In the genomic region with DNA sequence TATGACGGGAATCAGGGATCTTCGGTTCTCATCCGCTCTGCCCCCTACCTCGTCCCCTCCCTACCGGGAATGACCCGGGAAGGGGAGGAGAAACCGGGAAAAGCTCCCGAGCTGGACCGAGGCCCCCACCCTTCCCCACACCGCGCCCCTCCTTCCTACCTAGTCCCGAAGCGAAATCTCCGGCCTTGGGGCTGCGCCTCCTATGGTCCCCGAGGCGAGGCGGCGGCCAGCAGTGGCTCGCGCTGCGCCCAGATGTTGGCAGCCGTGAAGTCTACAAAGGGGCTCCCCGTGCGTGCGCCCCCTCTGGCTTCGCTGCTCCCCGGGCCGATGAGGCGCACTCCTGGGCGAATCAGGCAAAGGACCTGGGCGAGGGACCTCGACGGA, we compare ENCODE assay signal across 8 mouse cellular contexts. TPM values are rescaled to one million over a fixed set of nuclear protein-coding genes. Genes with fewer than 3 reads are reported as not detected.
A peak's percentile ranks its signal among the peaks of the same experiment; 100 is the strongest.
DNase-seq lines count a peak whose midpoint lies in the region; ATAC-seq and TF ChIP-seq lines count a peak whose summit lies in the region.

No protein-coding gene starts in this region.

- H3K9me3 ChIP-seq in limb, embryonic 11.5 days (ENCODE audit: control insufficient read depth, low read length) = no peaks in the 10 kb centered on the region

- peak overlapping the region; percentile 82 for H3K27ac ChIP-seq in spleen, adult 2 months (ENCODE audit: insufficient read depth, low read length)
- H3K27ac ChIP-seq in limb, embryonic 11.5 days (replicated peaks; ENCODE audit: low read depth, low read length) = peak overlapping the region; percentile 94
- H3K27ac ChIP-seq in olfactory bulb, adult 2 months (ENCODE audit: insufficient read depth, low read depth, low read length) = no peak overlapping the region

- H3K4me2 ChIP-seq in limb, embryonic 11.5 days (ENCODE audit: low read depth, severe bottlenecking) = peak overlapping the region; percentile 100

- peaks cover 9% of the 10 kb centered on the region for H3K27me3 ChIP-seq in spleen, adult 2 months (ENCODE audit: control insufficient read depth, insufficient read depth, low read length)
- H3K27me3 ChIP-seq in limb, embryonic 11.5 days (ENCODE audit: control insufficient read depth, insufficient read depth, low read length) = peaks cover 10% of the 10 kb centered on the region

- peak; percentile 62 to 65 for DNase-seq in cerebellum, postnatal 14 days
- no peak for DNase-seq in cerebellum, adult 9-10 months
- DNase-seq in spleen, adult 2 months (ENCODE audit: low read depth in 1 of 2, low spot score in 2 of 2) = no peak
- no peak for DNase-seq in spleen, adult 12 weeks (ENCODE audit: low spot score)
- DNase-seq in limb, embryonic 11.5 days (ENCODE audit: low spot score) = no peak
- no peak for DNase-seq in layer of hippocampus, adult 11-12 months (ENCODE audit: low spot score)
- DNase-seq in ovary, postnatal 10 days (ENCODE audit: low spot score) = no peak

- H3K4me3 ChIP-seq in spleen, adult 2 months (ENCODE audit: extremely low read depth, insufficient read depth, insufficient read length) = peak overlapping the region; percentile 76
- peak overlapping the region; percentile 74 for H3K4me3 ChIP-seq in limb, embryonic 11.5 days (ENCODE audit: low read depth, low read length)
- peak overlapping the region; percentile 56 for H3K4me3 ChIP-seq in olfactory bulb, adult 2 months (ENCODE audit: insufficient read depth, low read depth, low read length)

- peak overlapping the region; percentile 87 for H3K9ac ChIP-seq in limb, embryonic 11.5 days (ENCODE audit: low read length)

- TF ChIP-seq CTCF in spleen, adult 2 months (IDR thresholded peaks at IDR 0.05; ENCODE audit: extremely low read depth, insufficient read depth, insufficient read length, insufficient replicate concordance) = no peak
- no peak for TF ChIP-seq CTCF in olfactory bulb, adult 2 months (IDR thresholded peaks at IDR 0.05; ENCODE audit: insufficient read depth, low read depth, low read length)

- H3K4me1 ChIP-seq in spleen, adult 2 months (ENCODE audit: control insufficient read depth, insufficient read depth, insufficient read length) = peaks cover 34% of the 10 kb centered on the region
- peaks cover 40% of the 10 kb centered on the region for H3K4me1 ChIP-seq in limb, embryonic 11.5 days (ENCODE audit: control insufficient read depth, insufficient read depth, low read length)
- peaks cover 45% of the 10 kb centered on the region for H3K4me1 ChIP-seq in olfactory bulb, adult 2 months (ENCODE audit: control insufficient read depth, insufficient read depth, low read length)

- H3K36me3 ChIP-seq in spleen, adult 2 months (ENCODE audit: control insufficient read depth, insufficient read depth, low read length) = peaks cover 11% of the 10 kb centered on the region
- H3K36me3 ChIP-seq in limb, embryonic 11.5 days (ENCODE audit: control insufficient read depth, insufficient read depth, low read length) = no peaks in the 10 kb centered on the region

- WGBS in spleen, adult 2 months = 0% methylated on average over 34 of the region's 34 CpGs
- WGBS in limb, embryonic 11.5 days = 0% methylated on average over 34 of the region's 34 CpGs
- 0% methylated on average over 34 of the region's 34 CpGs for WGBS in olfactory bulb, adult 2 months

- ATAC-seq in limb, embryonic 11.5 days (ENCODE audit: insufficient number of reproducible peaks, low FRiP score, low TSS enrichment, low read depth) = peak; percentile 45

- TF ChIP-seq POLR2A in spleen, adult 2 months (IDR thresholded peaks at IDR 0.05; ENCODE audit: low read depth, low read length) = no peak
- TF ChIP-seq POLR2A in olfactory bulb, adult 2 months (IDR thresholded peaks at IDR 0.05; ENCODE audit: insufficient read depth, low read depth, low read length) = no peak

RNA-seq across cellular contexts. Expression of gene Socs3, which starts 1.1 kb away (rescaled TPM):
- 22.0 and 31.0 TPM in 2 replicates for polyA plus RNA-seq in spleen, adult 2 months (2012; rRNA removed)
- polyA plus RNA-seq in limb, embryonic 11.5 days (2014; fragmentation: Nextera tagmentation; extraction: Ambion mirVana) = 5.4 and 6.7 TPM in 2 replicates
- polyA plus RNA-seq in olfactory bulb, adult 2 months (2012; ENCODE audit: insufficient read depth, insufficient read length, low replicate concordance, missing spikeins) = not detected in 2 replicates

RNA-seq across cellular contexts. Expression of gene Pgs1, which starts 17.4 kb away (rescaled TPM):
- polyA plus RNA-seq in spleen, adult 2 months (2012; rRNA removed) = 35.6 and 43.7 TPM in 2 replicates
- polyA plus RNA-seq in limb, embryonic 11.5 days (2014; fragmentation: Nextera tagmentation; extraction: Ambion mirVana) = 38.4 and 39.3 TPM in 2 replicates
- polyA plus RNA-seq in olfactory bulb, adult 2 months (2012; ENCODE audit: insufficient read depth, insufficient read length, low replicate concordance, missing spikeins) = not detected in 2 replicates

Comparison
In these comparisons a context has a peak if more than half of its experiments do, and no peak if none do; other contexts are left out.
1. DNase-seq: peak in cerebellum, postnatal 14 days (2 of 2); none in cerebellum, adult 9-10 months (single experiment), spleen, adult 2 months (0 of 2), spleen, adult 12 weeks (single experiment), limb, embryonic 11.5 days (single experiment), layer of hippocampus, adult 11-12 months (single experiment) and ovary, postnatal 10 days (single experiment).
2. Peak in every context shown above with its lines, with median percentiles within 50 percentile points of each other: H3K4me3 ChIP-seq.